Mouse (Mus musculus) neural tube, embryonic 15.5 days (tissue): Measurements from ENCODE around the gene Susd6. TPM values are rescaled to one million over a fixed set of nuclear protein-coding genes. Genes with fewer than 3 reads are reported as not detected.

Source experiments
- ATAC-seq: fragments of 200-750 bp; cut with Nextera tagmentation; 2 replicates; pipeline ENCODE4 v1.8.0; 2017; ENCODE audit warnings: mild to moderate bottlenecking, moderate TSS enrichment, moderate library complexity; ENCODE audit not compliant: low FRiP score
- H3K27ac ChIP-seq: fragments of 300-500 bp; sonication (generic); replicated peaks from 2 replicates; pipeline ENCODE4 v1.5.1; 2015; ENCODE audit warnings: mild to moderate bottlenecking, inconsistent platforms
- H3K27me3 ChIP-seq: fragments of 300-500 bp; sonication (generic); replicated peaks from 2 replicates; pipeline ENCODE4 v1.6.1; 2015; ENCODE audit warnings: inconsistent platforms
- H3K36me3 ChIP-seq: fragments of 300-500 bp; sonication (generic); 2 replicates; pipeline ENCODE4 v1.6.1; 2015; ENCODE audit warnings: inconsistent platforms
- H3K4me1 ChIP-seq: fragments of 300-500 bp; sonication (generic); 2 replicates; pipeline ENCODE4 v1.6.1; 2015; ENCODE audit warnings: inconsistent platforms
- H3K4me2 ChIP-seq: fragments of 300-500 bp; sonication (generic); 2 replicates; pipeline ENCODE4 v1.6.1; 2015; ENCODE audit warnings: inconsistent platforms, mild to moderate bottlenecking, moderate library complexity
- H3K4me3 ChIP-seq: fragments of 300-500 bp; sonication (generic); replicated peaks from 2 replicates; pipeline ENCODE4 v1.5.1; 2015; ENCODE audit warnings: mild to moderate bottlenecking, inconsistent platforms
- H3K9ac ChIP-seq: fragments of 300-500 bp; sonication (generic); replicated peaks from 2 replicates; pipeline ENCODE4 v1.6.1; 2015; ENCODE audit warnings: mild to moderate bottlenecking, inconsistent platforms
- H3K9me3 ChIP-seq: fragments of 300-500 bp; sonication (generic); replicated peaks from 2 replicates; pipeline ENCODE4 v1.6.1; 2016; ENCODE audit warnings: inconsistent platforms
- WGBS: fragments of 180-500 bp; shearing (Covaris S2); methylation state at CpG from one replicate; pipeline ENCODE4 v1.1.7; 2015; ENCODE audit warnings: mixed read lengths; 5-methylcytosine and 5-hydroxymethylcytosine counted together
- polyA plus RNA-seq: library from polyadenylated mRNA; unstranded; fragments of >200 nt; fragmentation: Nextera tagmentation; extraction: Ambion mirVana; gene quantifications from 2 replicates; pipeline ENCODE4 v1.2.1, GENCODE M21; 2015

Gene Susd6
- polyA plus RNA-seq, 1 experiment from 2014 or later: 9.1 TPM

DNA sequence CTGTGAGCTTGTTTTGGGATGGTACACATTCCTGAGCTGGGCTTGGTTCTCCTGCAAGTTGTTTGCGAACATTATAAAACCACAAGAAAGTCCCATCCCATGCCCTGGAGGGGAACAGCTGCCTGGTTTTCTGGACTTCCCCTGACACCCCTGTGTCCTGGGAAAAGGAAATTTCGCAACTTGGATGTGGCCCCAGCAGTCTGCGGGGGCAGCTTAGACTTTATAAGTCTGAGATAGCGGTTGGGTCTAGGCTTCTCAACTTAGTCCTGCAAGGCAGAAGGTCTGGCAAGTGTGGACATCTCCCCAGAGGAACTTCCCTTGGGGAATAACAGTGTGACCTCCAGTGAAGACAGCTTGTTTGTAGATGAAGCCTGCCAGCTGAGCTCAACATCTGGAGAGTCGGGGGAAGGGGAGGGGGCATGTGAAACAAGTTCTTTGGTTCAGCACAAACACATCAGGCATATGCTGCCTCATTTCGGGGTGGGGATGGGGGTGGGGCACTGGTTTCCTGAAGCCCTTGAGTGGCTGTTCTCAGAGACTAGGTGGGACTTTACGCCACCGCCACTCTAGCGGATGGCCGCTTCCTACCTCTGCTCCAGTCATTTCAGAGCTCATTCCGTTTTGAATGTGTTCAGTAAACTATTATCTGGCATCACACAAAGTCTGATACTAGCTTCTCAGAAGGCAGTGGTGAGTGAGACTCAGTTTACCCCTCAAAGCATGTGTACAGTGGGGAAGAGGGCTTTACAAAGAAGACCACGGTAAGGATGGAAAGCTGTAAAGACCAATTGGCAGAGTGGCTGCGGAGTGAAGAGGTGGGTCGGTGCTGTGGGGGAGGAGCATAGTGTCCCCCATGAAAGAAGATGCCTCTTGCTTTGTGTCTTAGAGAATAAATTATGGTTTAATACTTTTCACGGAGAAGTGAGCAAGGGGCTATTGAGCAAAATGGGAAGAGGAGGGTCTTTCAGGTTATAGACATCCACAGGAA, 95.3 kb downstream of the Susd6 start:
- 0 out of 2 replicates have a peak overlapping the region, but pooled peaks have one; percentile 13 for H3K27ac ChIP-seq
- no peak overlapping the region for H3K4me3 ChIP-seq
- no peaks in the 10 kb centered on the region for H3K27me3 ChIP-seq
- WGBS: 56% methylated on average over 15 of the region's 15 CpGs
- H3K9me3 ChIP-seq: no peaks in the 10 kb centered on the region
- no peaks in the 10 kb centered on the region; the same call in 1 of the 2 replicates for H3K4me1 ChIP-seq
- no peaks in the 10 kb centered on the region for H3K36me3 ChIP-seq
- H3K9ac ChIP-seq: no peak overlapping the region
- H3K4me2 ChIP-seq: peak overlapping the region; percentile 22; the same call in 1 of the 2 replicates
- no peak for ATAC-seq

- no peak for ATAC-seq
- H3K27ac ChIP-seq: no peak overlapping the region
- 81% methylated on average over 2 of the region's 2 CpGs for WGBS
- H3K9me3 ChIP-seq: no peaks in the 10 kb centered on the region
- H3K36me3 ChIP-seq: no peaks in the 10 kb centered on the region
- no peak overlapping the region for H3K4me3 ChIP-seq
- H3K4me1 ChIP-seq: no peaks in the 10 kb centered on the region; the same call in 1 of the 2 replicates
- H3K9ac ChIP-seq: no peak overlapping the region
- no peaks in the 10 kb centered on the region for H3K27me3 ChIP-seq
- H3K4me2 ChIP-seq: no peak overlapping the region
Measured at GRCm38 (mm10) chr12:80887036-80887435, 96.7 kb downstream of the Susd6 start.

- H3K4me1 ChIP-seq: no peaks in the 10 kb centered on the region; the same call in 1 of the 2 replicates
- WGBS: 90% methylated on average over 3 of the region's 3 CpGs
- no peak overlapping the region for H3K9ac ChIP-seq
- no peaks in the 10 kb centered on the region for H3K9me3 ChIP-seq
- no peaks in the 10 kb centered on the region for H3K36me3 ChIP-seq
- H3K27me3 ChIP-seq: no peaks in the 10 kb centered on the region
- no peak overlapping the region for H3K27ac ChIP-seq
- no peak overlapping the region for H3K4me2 ChIP-seq
- no peak for ATAC-seq
- no peak overlapping the region for H3K4me3 ChIP-seq
Measured at GRCm38 (mm10) chr12:80889331-80889730, 99.0 kb downstream of the Susd6 start.

DNA sequence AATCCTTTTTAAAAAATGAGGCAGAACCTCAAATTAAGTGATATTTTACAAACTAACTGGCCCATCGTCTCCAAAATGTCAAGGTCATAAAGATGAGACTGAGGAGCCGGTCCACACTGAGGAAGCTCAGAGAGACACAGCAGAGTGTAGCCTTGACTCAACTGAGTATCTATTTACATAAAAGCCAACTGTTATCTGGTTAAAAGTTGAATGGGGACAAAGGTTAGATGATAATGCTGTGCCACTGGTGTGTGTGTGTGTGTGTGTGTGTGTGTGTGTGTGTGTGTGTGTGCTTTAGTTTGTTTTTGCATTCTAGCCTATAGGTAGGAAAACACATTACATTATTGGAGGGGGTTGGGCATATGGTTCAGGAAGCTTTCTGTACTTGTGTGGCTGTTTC, 100.8 kb downstream of the Susd6 start:
- no peak for ATAC-seq
- H3K4me1 ChIP-seq: peaks cover 4% of the 10 kb centered on the region
- no peak overlapping the region for H3K9ac ChIP-seq
- H3K9me3 ChIP-seq: no peaks in the 10 kb centered on the region
- H3K27ac ChIP-seq: no peak overlapping the region
- 88% methylated on average over 2 of the region's 2 CpGs for WGBS
- no peak overlapping the region for H3K4me3 ChIP-seq
- H3K4me2 ChIP-seq: no peak overlapping the region
- no peaks in the 10 kb centered on the region for H3K36me3 ChIP-seq
- H3K27me3 ChIP-seq: no peaks in the 10 kb centered on the region

- H3K36me3 ChIP-seq: no peaks in the 10 kb centered on the region
- H3K27me3 ChIP-seq: no peaks in the 10 kb centered on the region
- no peak overlapping the region for H3K27ac ChIP-seq
- no peaks in the 10 kb centered on the region for H3K9me3 ChIP-seq
- no peak overlapping the region for H3K4me2 ChIP-seq
- H3K4me1 ChIP-seq: peaks cover 4% of the 10 kb centered on the region
- no peak overlapping the region for H3K4me3 ChIP-seq
- no peak overlapping the region for H3K9ac ChIP-seq
- WGBS: 84% methylated on average over 18 of the region's 18 CpGs
- no peak for ATAC-seq
Measured at GRCm38 (mm10) chr12:80893720-80894494, 103.6 kb downstream of the Susd6 start.

DNA sequence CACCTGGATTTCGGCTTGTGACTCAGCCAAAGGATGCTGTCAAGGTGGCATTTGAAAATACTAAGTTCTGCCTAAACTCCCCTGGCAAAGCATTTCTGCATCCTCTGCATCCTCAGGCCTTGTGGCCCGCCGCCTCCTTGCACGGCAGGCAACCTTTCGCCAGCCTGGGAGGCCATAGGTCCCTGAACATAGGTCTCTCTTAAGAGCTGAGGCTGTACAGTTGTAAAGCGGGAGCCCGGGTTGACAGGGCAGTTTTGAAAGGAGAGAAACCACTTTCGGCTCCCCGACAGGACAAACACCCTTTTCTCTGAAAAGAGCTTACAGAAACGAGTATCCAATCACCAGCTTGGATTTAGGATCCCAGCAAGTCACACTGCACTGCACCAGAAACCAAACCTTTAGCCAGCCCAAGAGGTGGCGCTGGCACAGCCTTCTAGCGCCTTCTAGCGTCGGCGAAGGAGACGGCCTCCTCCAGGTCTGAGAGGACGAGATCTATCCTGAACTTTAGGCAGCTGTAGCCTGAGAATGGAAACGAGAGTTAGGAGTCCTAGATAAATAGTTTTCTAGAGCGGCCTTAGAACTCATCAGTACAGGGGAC, 104.8 kb downstream of the Susd6 start:
- whole genome bisulfite sequencing: 12% methylated on average over 19 of the region's 19 CpGs
- no peak overlapping the region for H3K27ac ChIP-seq
- ATAC-seq: peak; percentile 90

DNA sequence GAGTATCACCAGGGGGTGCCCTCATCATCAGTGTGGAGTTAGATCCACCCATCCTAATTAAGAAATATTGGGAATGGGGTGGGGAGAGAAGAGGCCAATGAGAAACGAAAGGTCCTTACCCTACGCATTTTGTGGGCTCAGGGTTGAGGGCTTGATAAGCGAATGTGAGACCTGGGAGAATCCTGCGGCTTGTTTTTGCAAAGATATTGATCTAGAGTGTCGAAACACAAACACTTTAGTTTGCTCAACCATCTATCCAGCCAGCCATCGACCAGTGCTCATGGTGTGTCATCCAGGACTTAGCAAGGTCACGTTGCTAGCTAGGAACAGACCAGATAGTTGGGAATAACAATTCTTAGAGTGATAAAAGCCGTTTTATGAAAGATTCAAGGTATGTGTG, 119.3 kb downstream of the Susd6 start:
- 87% methylated on average over 8 of the region's 8 CpGs for WGBS
- no peak for ATAC-seq

More for the DNA sequence above, 104.8 kb downstream of the Susd6 start:
- H3K4me3 ChIP-seq: peak overlapping the region; percentile 31
- H3K36me3 ChIP-seq: no peaks in the 10 kb centered on the region
- H3K9me3 ChIP-seq: no peaks in the 10 kb centered on the region
- H3K4me2 ChIP-seq: peak overlapping the region; percentile 55
- 0 out of 2 replicates have a peak overlapping the region, but pooled peaks have one; percentile 2 for H3K9ac ChIP-seq
- no peaks in the 10 kb centered on the region for H3K27me3 ChIP-seq
- peaks cover 4% of the 10 kb centered on the region for H3K4me1 ChIP-seq

DNA sequence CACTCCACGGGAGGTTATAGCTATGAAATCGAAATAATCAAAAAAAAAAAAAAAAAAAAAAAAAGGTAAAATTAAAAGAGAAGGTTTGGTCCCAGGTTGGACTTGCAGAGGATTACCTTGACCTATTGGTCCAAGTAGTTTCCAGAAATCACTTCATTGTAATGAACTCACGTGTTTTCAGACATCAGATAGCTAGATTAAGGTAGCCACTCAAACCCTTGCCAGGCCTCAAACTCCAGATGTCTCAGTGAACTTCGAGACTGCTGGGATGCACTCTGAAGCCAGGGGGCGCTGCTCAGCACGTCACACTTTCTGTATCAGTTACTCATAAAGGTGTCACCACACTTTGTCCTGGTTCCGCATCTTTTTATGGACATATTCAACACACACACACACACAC, 127.5 kb downstream of the Susd6 start:
- no peaks in the 10 kb centered on the region for H3K36me3 ChIP-seq
- no peaks in the 10 kb centered on the region for H3K27me3 ChIP-seq
- H3K9me3 ChIP-seq: no peaks in the 10 kb centered on the region
- no peak overlapping the region for H3K27ac ChIP-seq
- no peak overlapping the region for H3K4me3 ChIP-seq
- H3K9ac ChIP-seq: no peak overlapping the region
- no peaks in the 10 kb centered on the region for H3K4me1 ChIP-seq
- 61% methylated on average over 7 of the region's 7 CpGs for WGBS
- no peak overlapping the region for H3K4me2 ChIP-seq
- ATAC-seq: no peak

More for the DNA sequence above, 119.3 kb downstream of the Susd6 start:
- H3K27ac ChIP-seq: no peak overlapping the region
- H3K4me3 ChIP-seq: no peak overlapping the region
- H3K36me3 ChIP-seq: no peaks in the 10 kb centered on the region
- no peak overlapping the region for H3K4me2 ChIP-seq
- H3K4me1 ChIP-seq: no peaks in the 10 kb centered on the region
- no peaks in the 10 kb centered on the region for H3K9me3 ChIP-seq
- no peaks in the 10 kb centered on the region for H3K27me3 ChIP-seq
- H3K9ac ChIP-seq: no peak overlapping the region

DNA sequence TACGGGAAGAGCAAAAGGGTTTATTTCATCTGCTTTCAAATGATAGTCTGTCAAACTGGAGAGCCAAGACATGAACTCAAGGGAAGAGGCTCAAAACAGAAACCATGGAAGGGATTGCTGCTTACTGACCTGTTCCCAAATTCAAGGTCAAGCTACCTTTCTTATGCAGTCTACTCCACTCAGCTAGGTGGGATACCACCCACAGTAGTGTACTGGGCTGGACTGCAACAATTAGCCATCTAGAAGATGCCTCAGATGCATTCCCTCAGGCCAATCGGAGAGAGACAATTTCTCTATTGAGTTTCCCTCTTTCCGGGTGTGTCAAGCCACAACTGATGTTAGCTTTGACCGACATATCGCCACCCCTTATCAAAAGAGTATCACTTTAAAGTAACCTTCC, 131.0 kb downstream of the Susd6 start:
- Histone ChIP-seq H3K4me3 (no peak overlapping the region), H3K4me2 (no peak overlapping the region), H3K36me3 (no peaks in the 10 kb centered on the region), H3K27ac (no peak overlapping the region), H3K9ac (no peak overlapping the region), H3K27me3 (no peaks in the 10 kb centered on the region), H3K9me3 (no peaks in the 10 kb centered on the region), H3K4me1 (0 out of 2 replicates have a peak, but pooled peaks cover 3% of the 10 kb centered on the region)
- 94% methylated on average over 5 of the region's 5 CpGs for WGBS
- ATAC-seq: no peak

GRCm38 (mm10) chr12:80922869-80923268, 132.6 kb downstream of the Susd6 start:
- Histone ChIP-seq H3K4me3 (0 out of 2 replicates have a peak overlapping the region, but pooled peaks have one; percentile 4), H3K27me3 (no peaks in the 10 kb centered on the region), H3K9me3 (no peaks in the 10 kb centered on the region), H3K36me3 (no peaks in the 10 kb centered on the region), H3K9ac (no peak overlapping the region), H3K4me1 (0 out of 2 replicates have a peak, but pooled peaks cover 3% of the 10 kb centered on the region), H3K27ac (no peak overlapping the region), H3K4me2 (peak overlapping the region; percentile 46)
- ATAC-seq: no peak
- WGBS: 11% methylated on average over 7 of the region's 7 CpGs

DNA sequence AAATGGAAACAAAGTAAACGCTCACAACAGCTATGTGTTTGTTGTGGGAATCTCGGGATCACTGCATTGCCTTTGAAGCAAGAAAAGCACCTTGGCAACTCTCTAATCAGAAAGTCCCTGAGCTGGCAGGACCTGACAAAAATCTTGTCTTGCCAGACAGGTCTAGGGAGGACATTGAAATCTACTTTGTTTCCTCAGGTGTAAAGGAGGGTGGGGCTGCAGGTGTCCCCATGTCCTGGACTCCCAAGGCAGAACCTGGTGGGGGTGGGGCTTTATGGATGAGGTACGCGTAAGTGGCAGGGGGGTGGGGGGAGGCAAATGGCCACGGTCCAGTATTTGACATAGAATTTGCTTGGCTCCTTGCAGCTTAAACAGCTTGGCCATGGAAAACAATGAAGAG, 133.3 kb downstream of the Susd6 start:
- H3K4me2 ChIP-seq: no peak overlapping the region
- no peak for ATAC-seq
- H3K36me3 ChIP-seq: no peaks in the 10 kb centered on the region

More for the DNA sequence above, 133.3 kb downstream of the Susd6 start:
- H3K4me1 ChIP-seq: 0 out of 2 replicates have a peak, but pooled peaks cover 3% of the 10 kb centered on the region
- WGBS: 58% methylated on average over 5 of the region's 5 CpGs
- H3K9ac ChIP-seq: no peak overlapping the region
- H3K9me3 ChIP-seq: no peaks in the 10 kb centered on the region
- no peak overlapping the region for H3K27ac ChIP-seq
- no peaks in the 10 kb centered on the region for H3K27me3 ChIP-seq
- no peak overlapping the region for H3K4me3 ChIP-seq
